Mouse (Mus musculus) cerebellum, postnatal 25 days (tissue): ENCODE data around the gene Pink1.
"Not testable (repeated sequence)": the region's sequence is repeated elsewhere in the genome, so short reads cannot be mapped to it uniquely, and the experiment has no call there.

Experiments used
- DNase-seq, 2 experiments: peaks; one replicate each; pipeline ENCODE4 v3.0.0; 2021; ENCODE audit warnings: mixed read lengths in 2 of 2

The Pink1 gene

DNA sequence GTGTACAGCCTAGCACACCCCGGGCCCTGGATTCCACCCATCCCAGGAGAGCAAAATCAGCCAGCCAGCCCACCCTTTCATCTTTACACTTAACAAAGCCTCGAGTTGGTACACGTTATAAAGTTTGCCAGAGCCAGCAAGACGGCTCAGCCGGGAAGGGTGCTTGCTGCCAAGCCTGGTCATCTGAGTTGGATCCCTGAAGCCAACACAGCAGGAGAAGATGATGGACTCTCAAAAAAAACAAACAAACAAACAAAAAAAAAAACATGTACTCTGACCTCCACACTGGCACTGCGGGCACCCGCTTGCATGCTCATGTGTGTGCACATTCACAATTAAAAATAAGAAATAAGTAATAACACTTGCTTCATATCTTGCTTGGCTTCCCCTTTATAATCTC is 15.9 kb upstream of the Pink1 start:
- DNase-seq: peak in 1 of 2 experiments; percentile 27

DNA sequence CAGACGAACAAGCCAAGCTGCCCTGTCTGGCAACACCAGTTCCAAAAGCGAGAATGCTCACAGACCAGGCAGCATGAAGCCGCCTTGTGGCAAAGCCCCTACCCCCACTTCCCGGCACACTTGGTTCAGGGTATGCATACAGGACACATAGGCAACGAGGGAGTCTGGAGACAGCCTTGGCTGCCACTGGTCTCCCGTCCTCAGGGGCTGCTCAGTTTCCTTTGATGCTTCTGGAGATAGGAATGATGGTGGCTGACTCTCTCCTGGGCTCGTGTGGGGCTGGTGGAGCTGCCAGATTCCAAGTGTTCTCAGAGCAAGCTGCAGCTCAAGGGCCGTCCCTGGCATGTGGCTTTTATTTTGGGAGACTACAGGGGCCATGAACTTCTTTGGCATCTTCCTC is 15.3 kb upstream of the Pink1 start:
- DNase-seq: peak; percentile 23 to 30

DNA sequence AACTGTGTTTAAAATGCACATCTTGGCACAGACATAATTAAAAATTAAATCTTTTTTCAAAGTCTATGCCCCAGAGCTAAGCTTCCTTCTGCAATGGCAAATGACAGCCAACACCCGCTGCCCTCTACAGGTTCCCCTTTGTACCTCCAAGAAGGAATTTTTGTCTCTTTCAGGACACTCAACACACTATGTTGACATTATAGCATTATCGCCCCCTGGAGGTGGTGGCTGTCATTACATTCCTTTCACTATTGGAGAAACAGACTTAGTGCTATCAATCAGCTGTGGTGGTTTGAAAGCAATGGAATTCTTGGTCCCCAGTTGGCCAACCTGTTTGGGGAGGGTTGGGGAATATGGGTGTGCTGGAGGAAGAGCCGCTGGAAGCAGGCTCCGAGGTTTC is 13.9 kb upstream of the Pink1 start:
- DNase-seq: peak; percentile 61 to 80

DNA sequence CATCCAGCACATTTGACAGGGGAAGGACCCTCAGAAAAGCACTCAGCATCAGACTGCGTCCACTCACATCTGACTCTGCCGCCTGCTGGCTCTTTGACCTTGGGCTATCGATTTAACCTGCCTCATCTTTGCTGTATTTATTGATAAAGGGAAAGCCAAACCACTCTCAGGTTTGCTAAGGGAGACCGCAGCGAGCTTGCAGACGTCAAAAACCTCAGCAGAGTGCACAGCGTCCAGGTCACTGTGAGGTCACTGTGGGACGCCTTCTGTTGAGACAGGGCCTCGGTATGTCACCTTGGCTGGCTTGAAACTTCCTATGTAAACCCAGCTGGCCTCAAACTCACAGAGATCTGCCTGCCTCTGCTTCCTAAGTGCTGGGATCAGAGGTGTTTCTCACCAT is 11.2 kb upstream of the Pink1 start:
- DNase-seq: no peak

DNA sequence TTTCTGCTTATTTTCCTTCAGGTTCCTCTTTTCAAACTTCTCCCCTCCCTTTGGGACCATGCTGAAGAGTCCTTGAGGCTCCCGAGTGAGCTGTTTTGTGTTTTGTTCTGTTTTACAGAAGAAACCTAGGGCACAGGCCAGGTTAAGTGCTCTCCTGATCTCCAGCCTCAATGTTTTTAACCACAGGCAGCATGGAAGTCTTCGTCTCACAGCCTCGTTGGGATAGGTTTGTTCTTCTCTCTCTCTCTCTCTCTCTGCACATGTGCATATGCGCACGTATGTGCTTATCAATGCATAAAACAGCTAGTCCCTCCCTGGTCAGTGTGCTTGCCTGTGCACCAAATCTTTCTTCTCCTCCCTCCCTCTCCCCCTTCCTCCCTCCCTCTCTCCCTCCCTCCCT is 10.8 kb upstream of the Pink1 start:
- DNase-seq: no peak

DNA sequence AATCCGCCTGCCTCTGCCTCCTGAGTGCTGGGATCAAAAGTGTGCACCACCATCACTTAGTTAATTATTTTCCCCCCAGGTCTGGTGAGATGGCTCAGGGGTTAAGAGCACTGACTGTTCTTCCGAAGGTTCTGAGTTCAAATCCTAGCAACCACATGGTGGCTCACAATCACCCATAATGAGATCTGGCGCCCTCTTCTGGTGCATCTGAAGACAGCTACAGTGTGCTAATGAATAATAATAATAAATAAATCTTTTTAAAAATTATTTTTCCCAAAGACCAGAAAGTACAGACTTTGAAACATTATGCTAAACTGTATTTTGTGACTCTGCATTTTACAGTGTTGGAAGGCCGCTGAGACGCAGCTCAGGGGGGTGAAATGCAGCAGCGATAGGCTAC is 9.5 kb upstream of the Pink1 start:
- no peak for DNase-seq

DNA sequence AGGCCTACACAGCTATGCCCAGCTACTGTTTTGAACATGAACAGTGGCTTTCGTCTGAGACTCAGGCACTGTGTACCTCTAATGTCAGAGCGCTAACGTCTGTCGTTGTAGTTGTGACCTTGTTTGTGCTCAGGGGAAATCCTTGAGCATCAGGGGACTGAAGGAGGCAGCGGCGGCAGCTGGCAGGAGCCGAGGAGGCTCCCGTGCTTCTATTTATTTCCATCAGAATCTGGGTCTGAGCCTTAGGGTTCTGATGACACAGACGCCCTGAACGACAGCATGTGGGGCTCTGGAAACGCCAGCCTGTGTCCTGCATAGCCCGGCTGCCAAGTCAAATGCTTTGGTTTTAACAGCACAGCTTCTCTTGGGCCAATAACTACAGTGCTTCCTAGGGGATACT is 8.9 kb upstream of the Pink1 start:
- peak in 1 of 2 experiments; percentile 31 for DNase-seq

DNA sequence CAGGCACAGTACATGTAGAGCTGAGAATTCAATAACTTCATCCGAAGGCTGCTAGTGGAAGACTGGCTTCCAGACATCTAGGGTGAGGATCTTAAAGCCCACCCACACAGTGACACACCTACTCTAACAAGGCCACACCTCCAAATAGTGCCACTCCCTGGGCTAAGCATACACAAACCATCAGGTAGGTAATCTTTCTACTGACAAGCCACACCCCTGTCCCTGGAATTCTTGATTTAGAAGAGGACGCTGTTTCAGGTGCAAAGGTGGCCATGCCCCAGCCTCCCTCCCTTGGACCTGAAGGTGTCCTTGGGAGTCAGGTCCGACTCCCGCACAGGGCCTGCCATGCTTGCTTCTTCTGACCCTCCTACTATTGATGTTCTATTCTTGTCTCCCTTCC is 7.0 kb upstream of the Pink1 start:
- no peak for DNase-seq

DNA sequence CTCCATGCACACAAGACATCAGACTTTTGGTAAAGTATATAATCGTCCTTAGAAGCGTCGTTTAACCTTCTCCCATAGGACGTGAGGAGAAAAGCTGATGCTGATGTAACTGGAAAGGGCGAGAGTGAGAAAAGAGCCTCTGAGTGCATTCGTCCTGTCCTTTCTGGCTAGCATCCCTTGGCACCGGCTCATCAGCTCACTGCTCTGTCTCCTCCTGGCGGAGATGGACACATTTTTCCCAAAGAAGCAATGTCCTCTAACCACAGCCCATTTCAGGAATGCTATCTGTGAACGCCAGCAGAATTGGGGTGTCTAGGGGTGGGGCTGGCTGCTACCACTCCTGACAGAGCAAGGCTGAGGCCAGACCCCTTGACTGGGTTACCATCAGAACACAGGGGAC is 5.5 kb upstream of the Pink1 start:
- DNase-seq: peak; percentile 58 to 71

DNA sequence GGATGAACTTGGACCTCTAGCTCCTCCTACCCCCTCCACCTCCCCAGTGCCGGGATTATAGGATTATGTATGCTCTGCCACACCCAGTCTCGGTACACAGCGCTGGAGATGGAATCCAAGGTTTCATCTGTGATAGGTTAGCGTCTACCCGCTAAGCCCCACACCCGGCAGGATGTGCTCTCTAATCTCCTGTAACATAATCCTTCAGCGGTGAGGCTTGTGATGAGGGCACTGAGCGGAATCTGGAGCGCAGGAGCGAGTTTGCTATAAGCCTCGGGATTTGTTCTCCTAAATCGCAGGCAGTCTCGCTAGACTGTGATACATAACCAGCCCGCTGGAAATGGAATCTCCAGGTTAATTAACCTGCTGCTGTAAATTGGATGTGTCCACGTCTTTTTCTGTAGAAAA is 4.2 kb upstream of the Pink1 start:
- DNase-seq: peak in 1 of 2 experiments; percentile 15

DNA sequence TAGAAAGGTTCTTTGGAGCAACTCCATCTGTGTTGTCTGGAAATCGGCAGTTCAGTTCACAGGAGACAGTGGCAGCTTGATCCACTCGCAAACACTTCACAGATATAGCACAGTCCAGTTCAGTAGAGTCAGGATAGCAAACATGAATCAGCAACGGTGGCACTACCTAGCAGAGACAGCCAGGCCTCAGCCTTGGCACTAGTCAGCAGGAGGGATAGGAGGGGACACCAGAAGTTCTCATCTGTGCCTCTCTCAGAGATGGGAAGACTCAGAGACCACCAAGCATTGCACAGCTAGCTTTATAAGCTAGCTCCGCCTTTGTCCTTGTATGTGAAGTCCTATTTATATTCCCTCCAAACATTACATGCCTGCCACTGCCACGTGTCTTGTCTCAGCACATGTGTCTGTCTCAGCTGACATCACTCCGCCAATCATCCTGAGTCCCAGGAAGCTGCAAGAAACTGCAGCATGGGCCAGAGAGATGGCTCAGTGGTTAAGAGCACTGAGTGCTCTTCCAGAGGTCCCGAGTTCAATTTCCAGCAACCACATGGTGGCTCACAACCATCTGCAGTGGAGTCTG is 1.9 kb upstream of the Pink1 start:
- no peak for DNase-seq

DNA sequence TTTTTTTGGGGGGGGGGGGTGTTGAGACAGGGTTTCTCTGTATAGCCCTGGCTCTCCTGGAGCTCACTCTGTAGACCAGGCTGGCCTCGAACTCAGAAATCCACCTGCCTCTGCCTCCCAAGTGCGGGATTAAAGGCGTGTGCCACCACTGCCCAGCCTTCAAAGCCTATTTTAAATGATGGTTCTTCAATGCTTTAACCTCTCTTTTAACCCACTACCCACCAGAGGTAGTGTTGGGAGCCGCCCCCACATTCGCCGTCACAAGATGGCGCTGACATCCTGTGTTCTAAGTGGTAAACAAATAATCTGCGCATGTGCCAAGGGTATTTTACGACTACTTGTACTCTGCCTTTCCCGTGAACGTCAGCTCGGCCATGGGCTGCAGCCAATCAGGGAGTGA is 1.0 kb upstream of the Pink1 start:
- not testable (repeated sequence) for DNase-seq

DNA sequence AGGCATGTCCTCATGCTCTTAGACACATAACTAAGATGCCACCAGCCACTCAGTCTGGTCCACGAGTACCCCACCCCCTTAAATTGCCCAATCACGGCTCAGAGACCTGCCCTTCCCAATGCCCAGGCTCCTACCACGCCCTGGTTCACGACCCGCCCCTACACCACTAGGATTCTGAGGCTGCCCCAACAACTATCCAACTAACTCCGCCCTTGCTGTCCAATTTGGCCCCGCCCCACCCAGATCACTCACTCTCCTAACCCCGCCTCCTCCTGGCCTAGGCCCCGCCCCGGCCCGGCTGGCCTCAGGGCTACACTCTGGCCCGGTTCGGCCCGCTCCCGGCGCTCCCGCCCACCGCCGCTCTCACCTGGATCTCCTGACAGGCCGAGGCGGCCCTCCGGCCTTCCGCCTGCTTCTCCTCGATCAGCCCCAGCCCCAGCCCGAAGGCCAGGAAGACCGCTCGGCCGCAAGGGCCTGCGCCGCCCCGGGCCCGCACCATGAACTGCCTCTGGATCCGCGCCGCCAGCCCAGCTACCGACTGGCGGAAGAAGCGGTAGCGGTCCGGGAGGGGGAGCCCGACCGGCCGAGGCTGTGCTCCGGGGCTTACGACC is 536 bp downstream of the Pink1 start:
- DNase-seq: peak; percentile 95 to 97

DNA sequence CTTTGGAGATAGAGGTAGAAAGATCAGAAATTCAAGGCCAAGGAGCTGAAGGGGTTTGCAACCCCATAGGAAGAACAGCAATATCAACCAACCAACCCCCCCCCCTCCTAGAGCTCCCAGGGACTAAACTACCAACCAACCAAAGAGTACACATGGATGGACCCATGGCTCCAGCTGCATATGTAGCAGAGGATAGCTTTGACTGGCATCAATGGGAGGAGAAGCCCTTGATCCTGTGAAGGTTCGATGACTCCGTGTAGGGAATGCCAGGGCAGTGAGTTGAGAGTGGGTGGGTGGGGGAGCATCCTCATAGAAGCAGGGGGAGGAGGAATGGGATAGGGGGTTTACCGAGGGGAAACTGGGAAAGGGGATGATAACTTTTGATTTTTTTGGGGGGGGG is 1.7 kb downstream of the Pink1 start:
- DNase-seq: no peak

DNA sequence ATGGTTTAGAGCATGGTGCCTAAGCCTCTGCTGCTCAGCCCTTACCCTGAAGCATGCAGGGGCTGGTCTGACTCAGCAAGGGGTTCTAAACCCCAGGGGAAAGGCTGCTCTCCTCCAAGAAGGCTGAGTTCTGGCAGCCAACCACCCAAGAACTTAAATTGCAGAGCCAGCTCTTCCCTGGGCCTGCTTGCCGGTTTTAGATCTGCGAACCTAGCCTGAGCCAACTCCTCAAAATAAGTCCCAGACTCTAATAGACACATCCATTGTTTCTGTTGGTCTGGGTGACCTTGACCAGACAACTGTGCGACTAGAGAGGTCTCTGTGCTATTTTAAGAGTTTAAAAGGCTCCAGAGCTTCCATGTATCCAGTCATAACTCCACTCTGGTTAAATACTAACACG is 2.4 kb downstream of the Pink1 start:
- no peak for DNase-seq

DNA sequence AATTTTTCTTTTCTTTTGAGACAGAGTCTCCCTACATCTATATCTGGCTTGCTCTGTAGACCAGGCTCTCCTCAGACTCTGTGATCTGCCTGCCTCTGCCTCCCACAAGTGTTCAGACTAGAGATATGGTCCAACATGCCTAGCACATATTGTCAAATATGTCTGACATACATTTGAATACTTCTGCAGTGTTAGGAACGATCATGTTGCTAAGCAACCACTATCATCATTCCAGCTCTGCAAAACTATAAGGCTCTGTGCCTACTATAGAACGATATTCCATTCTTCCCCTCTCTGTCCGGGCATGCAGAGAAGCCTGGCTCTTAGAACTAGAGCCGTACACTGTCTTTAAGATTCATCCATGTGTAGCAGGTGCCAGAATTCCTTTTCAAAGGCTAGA is 3.4 kb downstream of the Pink1 start:
- no peak for DNase-seq

DNA sequence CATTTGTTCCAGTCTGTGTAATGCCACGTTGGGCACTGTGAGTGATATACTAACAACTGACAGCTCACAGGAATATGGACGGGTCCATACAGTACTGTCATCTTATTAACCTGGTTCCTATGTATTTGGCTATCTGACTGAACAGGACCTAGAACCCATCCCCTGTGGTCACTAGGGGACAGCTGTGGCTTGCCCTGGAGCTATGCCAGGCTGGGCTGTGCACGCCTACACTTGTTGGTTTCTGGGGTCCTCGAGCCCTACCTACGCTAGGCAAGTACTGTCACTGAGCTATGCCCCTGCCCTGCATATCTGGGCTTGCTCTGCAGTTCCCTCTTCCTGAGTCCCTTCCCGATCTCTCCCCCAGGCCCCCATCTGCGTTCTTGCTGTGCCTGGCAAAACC is 4.6 kb downstream of the Pink1 start:
- DNase-seq: no peak

DNA sequence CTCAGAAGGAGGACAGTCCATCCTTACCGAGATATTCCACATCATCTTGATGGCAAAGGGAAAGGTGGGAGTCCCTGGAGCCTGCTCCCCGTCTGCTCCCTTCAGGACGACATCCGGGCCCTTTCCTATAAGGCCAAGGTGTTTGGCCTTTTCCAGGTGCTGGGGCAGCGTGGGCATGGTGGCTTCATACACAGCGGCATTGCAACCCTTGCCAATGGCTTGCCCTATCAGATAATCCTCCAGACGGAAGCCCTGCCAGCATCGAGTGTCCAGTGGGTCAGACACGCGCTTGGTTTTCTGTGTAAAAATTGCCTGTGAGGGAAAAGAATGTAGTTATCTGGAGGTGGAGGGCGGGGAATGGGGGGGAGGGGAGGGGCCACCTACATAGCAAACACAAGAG is 5.4 kb downstream of the Pink1 start:
- no peak for DNase-seq

DNA sequence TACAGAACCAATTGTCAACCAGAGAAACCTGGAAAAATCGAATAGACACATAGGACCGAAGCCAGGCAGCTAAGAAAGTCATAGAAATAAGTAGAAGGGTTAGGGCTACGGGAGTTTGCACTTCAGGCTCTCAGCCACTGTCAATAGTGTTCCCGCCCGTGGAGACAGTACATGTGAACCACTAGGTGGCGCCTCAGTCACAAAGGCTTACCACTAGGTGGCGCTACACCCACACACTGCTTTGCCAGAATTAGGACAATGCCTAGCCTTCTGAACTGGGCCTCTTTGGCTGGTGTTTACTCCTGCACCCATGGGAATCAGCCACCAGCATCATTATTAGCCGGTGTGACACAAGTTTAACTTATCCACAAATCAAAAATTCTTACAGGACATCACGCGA is 6.6 kb downstream of the Pink1 start:
- peak; percentile 88 to 90 for DNase-seq

DNA sequence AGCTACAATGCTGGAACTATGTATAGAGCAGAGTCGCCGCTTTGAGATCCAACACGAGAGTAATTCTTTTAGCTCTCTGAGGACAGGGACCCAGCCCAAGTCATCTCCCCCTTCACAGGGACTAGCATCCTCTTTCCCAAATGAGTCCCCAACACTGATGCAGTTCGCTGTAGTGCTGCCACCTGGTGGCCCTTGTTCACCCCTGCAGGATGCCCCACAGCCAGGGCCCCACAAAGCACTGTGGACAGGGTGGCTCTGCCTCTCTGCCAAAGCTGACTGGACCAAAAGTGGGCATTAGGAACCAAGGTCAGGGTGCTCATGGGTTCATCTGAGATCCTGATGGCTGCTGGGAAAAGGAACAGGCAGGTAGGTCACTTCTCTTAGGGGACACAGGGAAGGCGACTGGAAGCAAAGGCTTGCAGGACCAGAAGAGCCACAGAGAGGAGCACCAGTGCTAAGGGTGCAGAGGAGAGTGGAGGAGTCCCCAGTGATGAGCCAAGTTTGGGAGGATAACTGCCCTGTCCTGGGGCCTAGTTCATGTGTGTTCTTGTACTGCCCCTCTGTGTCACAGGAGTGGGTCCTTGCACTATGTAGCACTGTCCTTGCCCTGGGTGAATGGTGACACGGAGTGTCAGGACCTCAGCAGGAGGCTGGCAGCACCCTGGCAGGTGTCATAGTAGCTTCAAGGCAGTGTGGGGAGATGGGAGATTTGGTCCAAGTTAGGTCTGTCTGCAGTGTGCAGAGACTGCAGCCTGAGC is 7.4 kb downstream of the Pink1 start:
- DNase-seq: peak; percentile 71 to 82

DNA sequence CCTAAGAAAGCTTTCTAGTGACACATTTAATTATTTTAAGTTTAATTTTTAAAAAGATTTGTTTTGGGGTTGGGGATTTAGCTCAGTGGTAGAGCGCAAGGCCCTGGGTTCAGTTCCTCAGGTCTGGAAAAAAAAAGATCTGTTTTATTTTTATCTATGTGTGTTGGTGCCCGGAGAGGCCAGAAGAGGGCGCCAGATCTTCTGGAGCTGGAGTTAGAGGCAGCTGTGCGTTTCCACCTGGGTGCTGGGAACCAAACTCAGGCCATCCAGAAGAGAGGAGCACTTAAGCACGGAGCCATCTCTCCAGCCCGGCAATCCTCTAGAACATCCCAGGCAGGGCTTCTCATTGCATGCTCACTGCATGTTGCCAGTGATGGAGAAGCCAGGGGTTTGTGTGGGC is 9.7 kb downstream of the Pink1 start:
- peak in 1 of 2 experiments; percentile 31 for DNase-seq

DNA sequence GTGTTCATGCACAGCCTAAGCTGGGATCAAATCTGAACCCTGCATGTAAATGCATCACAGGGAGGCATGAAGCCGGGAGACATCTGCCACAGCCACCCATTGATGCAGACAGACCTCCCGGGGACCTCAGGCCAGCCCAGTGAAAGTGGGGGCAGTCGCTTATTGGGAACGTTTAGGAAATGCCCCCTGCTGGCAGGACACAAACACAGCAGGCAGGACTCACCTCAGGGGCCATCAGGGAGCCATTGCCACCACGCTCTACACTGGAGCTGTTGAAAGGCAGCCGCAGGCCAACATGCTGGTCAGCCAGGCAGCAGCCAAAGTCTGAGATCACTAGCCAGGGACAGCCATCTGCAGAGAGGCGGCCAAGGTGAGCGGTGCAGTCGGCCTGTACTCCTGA is 10.3 kb downstream of the Pink1 start:
- DNase-seq: peak in 1 of 2 experiments; percentile 43

DNA sequence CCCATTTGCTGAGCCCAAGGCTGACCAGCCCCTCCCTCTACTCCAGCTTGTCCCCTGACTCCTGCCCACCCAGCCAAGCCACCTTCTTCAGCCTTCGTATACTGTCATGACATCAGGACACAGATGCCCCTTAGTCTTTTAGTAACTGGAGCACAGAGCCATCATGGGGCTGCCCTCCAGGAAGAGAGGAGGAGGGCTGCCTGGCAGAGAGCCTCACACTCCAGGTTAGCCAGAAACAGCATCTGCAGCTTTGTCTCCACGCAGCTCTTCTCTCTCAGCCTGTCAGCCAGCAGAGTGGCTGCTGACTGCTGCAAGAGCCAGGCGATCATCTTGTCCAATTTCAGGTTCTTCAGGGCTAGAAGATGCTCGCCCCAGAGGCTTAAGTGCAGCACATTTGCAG is 12.3 kb downstream of the Pink1 start:
- DNase-seq: no peak

DNA sequence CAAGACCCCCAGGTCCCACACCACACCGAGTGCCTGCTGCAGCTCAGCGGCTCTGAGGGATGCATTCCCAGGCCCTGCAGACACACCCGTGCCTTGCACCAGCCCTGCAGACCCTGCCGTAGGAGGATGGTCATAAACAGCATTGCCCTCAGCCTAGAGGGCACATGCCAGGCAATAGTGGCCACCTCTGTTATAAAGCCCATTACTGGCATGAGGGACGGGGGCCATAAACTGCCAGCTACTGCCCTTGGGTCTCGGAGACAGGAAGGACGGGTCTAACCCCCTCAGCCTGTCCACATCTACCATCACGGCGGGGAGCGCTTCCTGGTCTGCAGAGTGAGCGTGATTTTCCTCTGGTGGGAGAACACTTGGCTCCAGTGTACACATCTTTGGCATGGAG is 13.1 kb downstream of the Pink1 start:
- no peak for DNase-seq

DNA sequence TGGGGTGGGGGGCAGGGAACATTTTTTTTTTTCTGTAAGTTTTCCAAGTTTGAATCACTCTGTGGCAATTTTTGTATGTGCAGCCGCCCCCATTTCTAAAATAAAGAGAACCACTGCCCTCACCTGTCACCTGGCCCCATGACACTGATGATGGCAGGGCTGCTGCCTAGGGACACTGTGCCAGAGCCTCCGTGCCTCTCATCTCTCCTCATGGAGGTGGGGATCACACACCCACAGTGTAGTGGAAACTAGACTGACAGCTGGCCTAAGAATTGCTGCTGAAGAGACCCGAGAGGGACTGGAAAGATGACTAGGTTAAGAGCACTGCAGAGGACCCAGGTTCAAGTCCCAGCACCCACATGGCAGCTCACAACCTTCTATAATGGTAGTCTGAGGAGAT is 14.0 kb downstream of the Pink1 start:
- no peak for DNase-seq
